Mouse (Mus musculus) brain, embryonic 18.5 days (tissue): ENCODE results near the gene Syn2.
A peak's percentile ranks its signal among the peaks of the same experiment; 100 is the strongest.

ENCODE experiments used
- DNase-seq: peaks from one replicate; pipeline ENCODE4 v3.0.0-alpha.2; 2012; ENCODE audit warnings: low read depth, low spot score

Syn2 gene

DNA sequence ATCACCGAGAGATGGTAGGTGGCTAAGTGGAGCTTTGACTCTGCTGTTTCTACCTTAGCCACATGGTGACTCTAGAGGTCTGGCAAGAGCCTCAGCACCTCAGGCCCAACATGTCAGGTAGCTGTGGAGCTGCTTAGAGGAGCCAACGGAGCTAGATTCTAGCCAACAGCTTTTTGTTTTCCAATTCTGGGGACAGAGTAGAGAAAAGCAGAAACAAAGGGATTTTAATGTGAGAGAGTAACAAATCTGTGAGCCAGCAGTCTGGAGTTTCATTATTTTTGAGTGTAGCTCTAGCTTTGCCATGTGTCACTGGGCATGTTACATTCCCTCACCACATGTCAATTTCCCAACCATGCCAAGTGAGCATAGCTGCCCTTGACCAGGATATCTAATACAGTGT, 109.5 kb downstream of the Syn2 start:
- no peak for DNase-seq

GRCm38 (mm10) chr6:115245500-115246058, 110.9 kb downstream of the Syn2 start:
- no peak for DNase-seq

DNA sequence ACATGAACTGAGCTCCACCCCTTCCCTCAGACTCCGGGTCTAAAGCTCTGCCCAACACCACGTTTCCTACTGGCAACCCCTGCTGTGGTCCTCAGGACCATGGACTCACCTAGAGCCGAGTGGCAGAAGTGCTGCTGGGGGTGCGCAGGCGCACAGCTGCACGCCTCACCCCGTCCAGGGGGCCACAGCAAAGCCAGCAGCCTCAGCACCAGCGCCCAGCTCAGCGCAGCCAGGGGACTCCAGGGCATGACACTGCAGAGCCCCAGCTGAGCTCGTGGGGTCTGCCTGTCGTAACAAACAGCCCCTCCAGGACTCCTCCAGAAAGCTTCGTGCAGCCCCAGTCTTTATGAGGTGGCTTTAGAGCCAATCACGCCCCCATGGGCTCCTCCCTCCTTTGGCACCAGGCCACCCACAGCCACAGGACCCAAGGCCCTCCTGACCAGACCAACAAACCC, 116.9 kb downstream of the Syn2 start:
- no peak for DNase-seq

DNA sequence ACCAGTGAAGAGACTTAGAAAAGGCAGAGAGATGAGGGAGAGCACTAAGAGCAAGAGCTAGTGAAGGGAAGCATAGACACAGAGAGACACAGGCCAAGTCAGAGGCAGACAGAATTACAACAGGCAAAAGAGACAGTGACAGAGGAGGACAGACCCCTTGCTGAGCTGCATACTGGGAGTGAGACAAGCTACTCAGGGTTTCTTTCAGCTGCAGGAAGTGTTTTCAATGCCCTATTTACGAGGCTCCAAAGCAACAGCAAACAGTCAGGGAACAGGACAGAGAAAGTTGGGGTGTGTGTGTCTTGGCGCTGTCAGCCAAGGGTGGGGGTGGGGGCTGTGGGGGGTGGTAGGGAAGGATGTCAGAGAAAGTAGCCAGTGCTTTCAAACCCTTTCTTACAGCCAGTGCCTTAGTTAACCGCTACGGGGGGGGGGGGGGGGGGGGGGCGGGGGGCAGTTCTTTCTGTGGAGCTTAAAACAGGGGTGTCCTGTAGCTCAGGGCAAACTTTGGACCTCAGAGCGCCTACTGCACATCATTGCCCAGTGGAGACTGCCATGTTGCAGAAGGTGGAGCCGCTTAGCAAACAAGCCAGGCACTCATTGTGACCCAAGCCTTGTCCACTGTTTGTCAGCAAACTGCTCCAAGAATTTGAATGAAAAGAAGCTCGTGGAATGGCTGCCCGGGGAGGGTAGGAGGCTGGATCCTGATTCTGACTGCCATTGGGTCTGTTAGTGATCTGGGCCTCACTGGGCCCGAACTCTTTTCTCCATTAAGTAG, 117.6 kb downstream of the Syn2 start, which contains the start of gene Timp4:
TSS of gene Timp4 (minus strand) at position 107 of the 775 bp plus-strand sequence.
- DNase-seq: no peak

GRCm38 (mm10) chr6:115255171-115255570, 120.5 kb downstream of the Syn2 start:
- DNase-seq: no peak

GRCm38 (mm10) chr6:115260507-115260906, 125.8 kb downstream of the Syn2 start:
- DNase-seq: no peak

GRCm38 (mm10) chr6:115266791-115267190, 132.1 kb downstream of the Syn2 start:
- no peak for DNase-seq

DNA sequence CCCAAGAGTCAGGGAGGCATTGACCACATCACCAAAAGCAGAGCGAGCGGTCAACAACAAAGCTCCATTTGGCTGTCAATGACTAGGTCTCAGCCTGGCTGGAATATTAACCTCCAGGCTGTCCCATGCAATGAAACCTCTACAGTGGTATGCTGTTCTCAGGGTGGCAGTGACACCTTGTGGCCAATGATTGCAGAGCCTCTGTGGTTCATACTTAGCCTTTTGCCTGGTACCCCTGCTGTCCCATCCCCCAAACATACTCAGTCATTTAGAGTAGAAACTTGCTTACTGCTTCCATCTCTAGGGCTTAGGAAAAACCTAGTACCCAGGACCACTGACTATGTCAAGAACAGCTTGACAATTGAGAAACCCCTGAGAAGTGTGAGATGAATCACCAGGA, 133.2 kb downstream of the Syn2 start:
- peak; percentile 46 for DNase-seq

DNA sequence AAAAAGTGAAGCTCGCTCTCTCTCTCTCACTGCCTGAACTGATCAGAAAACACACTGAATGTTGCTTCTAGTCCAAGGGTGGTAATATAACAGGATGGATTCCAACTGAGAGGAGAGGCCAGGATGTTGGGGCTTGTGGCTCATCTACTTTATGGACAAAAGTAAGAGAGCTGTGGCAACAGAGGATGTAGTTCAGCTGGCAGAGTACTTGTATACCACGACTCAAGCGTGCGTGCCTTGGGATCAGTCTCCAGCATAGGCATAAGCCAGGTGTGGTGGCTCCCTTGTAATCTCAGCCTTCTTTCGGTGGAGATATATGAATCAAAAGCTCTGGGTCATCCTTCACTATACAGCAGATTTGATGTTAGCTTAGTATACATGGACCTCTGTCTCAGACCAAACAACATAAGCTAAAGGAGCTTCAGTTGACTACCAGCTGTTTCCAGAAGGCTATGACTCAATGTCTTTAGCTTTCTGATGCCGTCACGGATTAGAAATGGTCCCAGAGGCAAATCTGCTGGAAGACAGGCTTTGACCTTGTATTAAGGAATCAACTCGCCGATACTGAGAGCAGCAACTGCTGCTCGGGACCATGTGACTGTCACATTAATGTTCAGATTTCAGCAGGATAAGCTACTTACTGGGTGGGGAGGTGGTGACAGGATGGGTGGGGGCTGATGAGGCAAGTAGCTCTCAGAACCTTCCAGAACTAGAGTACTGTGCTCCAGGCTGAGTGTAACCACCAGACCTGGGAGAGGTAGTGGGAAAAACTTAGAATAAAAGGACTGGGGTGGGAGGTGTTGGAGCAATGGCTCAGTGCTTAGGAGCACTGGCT, 134.1 kb downstream of the Syn2 start:
- DNase-seq: no peak

DNA sequence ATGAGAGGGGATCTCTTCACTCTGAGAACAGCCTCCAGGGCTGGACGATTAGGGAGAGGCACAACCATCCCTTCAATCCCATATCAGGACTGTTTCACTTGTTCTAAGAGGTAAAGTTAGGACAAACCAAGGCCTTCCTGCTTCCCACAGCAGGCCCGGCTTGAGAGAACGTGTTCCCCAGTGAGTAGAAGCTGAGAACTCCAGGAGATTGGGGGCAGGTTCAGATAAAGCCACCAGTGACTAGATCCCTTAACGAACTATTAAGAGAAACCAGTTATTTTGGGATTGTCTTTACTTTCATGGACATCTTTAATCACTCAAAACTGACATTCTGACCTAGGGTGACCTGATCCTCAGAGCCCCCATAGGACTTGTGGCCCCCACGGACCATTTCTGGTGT, 134.9 kb downstream of the Syn2 start:
- DNase-seq: no peak

DNA sequence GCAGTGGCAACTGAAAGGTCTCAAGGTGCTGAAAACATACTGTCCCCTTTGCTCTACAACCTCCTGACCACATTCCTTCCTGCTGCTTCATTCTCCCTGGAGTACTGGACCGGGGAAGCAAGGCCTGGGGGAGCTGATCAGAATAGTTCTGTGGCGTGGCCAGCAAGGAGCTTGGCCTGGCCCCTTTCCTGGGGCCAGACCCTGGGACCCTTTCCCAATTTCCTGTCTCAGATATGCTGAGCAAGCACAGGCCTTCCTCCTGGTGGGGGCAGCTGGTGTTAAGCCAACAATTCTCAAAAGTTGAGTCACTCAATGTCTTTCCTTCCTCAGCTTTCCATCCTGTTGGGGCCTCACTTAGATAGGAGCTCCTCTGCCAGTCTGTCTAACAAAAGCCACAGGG, 135.4 kb downstream of the Syn2 start:
- DNase-seq: no peak

- no peak for DNase-seq
Observed at GRCm38 (mm10) chr6:115271326-115271725, 136.6 kb downstream of the Syn2 start.

- DNase-seq: no peak
Observed at GRCm38 (mm10) chr6:115271866-115272271, 137.2 kb downstream of the Syn2 start.

DNA sequence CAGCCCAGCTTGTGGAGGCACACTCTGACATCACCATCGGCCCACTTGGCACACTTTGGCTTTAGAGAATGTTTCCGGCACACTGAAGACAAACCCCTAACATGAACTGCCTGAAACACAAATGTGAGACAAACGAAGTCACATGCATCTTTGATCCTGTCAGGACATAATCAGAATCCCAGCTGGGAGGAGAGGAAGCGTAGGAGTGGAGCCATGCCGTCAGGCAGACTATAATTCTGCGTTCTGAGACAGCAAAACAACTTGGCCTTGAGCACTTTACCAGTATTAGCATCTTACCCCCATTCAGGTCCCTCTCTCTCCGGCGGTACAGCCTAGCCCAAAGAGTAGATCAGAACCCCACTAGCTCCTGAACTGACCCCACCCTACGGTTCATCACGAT, 138.6 kb downstream of the Syn2 start:
- no peak for DNase-seq

DNA sequence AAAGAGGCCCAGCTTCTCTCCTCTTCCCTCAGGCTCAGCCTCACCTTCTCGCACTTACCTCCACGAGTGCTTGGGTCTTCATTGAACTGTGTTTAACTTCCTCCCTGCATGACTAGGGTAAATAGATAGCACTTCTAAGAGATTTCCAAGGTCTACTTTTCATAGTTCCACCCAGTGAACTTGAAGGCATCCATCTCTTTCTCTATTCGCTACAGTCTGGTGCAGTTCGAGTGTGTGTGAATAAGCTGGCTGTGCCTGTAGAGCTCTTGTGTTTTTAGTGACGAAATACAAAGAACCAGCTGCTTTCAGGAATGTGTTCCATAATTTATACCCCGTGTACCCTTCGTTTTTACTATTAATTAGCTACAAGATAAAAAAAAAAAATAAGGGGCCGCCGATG, 140.0 kb downstream of the Syn2 start:
- no peak for DNase-seq

- no peak for DNase-seq
Observed at GRCm38 (mm10) chr6:115275116-115275815, 140.6 kb downstream of the Syn2 start.

DNA sequence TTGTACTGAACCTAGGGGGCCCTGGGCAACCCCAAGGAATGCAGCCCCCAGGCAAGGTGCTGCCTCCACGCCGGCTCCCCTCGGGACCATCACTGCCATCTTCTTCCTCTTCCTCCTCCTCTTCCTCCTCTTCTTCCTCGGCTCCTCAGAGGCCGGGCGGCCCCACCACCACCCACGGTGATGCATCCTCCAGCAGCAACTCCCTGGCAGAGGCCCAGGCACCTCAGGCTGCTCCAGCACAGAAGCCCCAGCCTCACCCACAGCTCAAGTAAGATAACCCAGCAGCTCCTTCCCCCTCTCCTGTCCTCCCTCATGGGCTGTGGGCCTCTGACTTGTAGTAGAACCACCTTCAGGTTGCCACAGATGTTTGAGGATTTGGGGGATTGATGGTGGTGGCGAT, 143.4 kb downstream of the Syn2 start:
- DNase-seq: no peak

- DNase-seq: no peak
Observed at GRCm38 (mm10) chr6:115279639-115280038, 144.9 kb downstream of the Syn2 start.

GRCm38 (mm10) chr6:115284153-115284552, 149.5 kb downstream of the Syn2 start:
- no peak for DNase-seq

GRCm38 (mm10) chr6:115286441-115286840, 151.7 kb downstream of the Syn2 start:
- no peak for DNase-seq

GRCm38 (mm10) chr6:115288223-115288622, 153.5 kb downstream of the Syn2 start:
- no peak for DNase-seq

- DNase-seq: no peak
Observed at GRCm38 (mm10) chr6:115290561-115290960, 155.9 kb downstream of the Syn2 start.
